Mouse (Mus musculus): ENCODE data around the gene Sec23ip. TPM values are rescaled to one million over a fixed set of nuclear protein-coding genes. Genes with fewer than 3 reads are reported as not detected.

Gene Sec23ip
- total RNA-seq, 4 experiments from 2014 or later: 34.3 to 41.5 (median 34.8) TPM

GRCm38 (mm10) chr7:128777201-128777600 lies 32.5 kb downstream of the Sec23ip start:
- no peak for DNase-seq (ENCODE audit: low spot score in 2 of 2)

DNA sequence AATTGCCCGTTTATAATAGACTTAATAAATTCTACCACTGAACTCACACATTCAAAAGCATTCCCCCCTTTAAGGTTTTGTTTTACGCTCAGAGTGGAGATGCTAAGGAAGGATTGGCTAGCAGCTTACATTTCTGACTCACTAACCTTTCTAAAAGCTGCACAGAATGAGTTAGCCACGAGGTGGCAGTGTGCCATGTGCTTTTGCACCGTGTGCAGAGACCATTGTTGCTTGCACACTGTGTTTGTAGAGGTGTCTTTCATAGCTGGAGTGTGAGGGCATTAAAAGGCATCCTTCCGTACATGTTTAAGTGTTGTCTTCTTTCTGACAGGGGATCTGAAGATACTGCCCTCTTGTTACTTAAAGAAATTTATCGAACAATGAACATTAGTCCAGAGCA lies 34.6 kb downstream of the Sec23ip start:
- DNase-seq (ENCODE audit: low spot score in 2 of 2): no peak

- DNase-seq (ENCODE audit: low spot score in 2 of 2): no peak
These were observed 37.1 kb downstream of the Sec23ip start for GRCm38 (mm10) chr7:128781846-128782245.

- DNase-seq (ENCODE audit: low spot score in 2 of 2): no peak
These were observed 45.3 kb downstream of the Sec23ip start for GRCm38 (mm10) chr7:128790045-128790444.

- no peak for DNase-seq (ENCODE audit: low spot score in 2 of 2)
These were observed 48.7 kb downstream of the Sec23ip start for GRCm38 (mm10) chr7:128793464-128793863.

DNA sequence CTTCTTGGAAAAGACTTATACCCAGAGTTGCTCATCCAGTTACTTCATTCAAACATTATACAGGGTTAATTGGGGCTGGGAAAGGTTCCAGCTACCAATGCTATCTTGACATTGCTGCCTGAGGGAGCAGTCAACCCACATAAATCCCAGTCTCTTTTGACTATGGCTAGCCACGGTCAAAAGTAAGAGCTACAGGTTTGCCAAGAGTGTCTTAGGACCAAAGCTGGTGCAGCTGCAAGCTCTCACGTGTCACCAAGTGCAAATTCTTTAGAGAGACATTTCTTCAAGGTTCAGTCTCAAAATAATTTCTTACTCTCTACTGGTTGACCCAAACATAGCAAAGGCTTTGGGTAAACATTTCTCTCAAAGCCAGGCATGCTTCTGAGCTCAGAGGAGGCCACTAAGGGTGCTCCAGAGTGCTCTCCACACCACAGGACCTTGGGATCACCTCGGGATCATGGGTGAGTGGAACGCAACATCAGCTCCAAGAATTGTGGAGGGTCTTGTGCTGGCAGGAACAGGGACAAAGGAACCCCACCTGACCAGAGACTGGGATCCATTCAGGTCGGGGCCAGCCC lies 80.3 kb downstream of the Sec23ip start:
- no peak for DNase-seq (ENCODE audit: low spot score in 2 of 2)

DNA sequence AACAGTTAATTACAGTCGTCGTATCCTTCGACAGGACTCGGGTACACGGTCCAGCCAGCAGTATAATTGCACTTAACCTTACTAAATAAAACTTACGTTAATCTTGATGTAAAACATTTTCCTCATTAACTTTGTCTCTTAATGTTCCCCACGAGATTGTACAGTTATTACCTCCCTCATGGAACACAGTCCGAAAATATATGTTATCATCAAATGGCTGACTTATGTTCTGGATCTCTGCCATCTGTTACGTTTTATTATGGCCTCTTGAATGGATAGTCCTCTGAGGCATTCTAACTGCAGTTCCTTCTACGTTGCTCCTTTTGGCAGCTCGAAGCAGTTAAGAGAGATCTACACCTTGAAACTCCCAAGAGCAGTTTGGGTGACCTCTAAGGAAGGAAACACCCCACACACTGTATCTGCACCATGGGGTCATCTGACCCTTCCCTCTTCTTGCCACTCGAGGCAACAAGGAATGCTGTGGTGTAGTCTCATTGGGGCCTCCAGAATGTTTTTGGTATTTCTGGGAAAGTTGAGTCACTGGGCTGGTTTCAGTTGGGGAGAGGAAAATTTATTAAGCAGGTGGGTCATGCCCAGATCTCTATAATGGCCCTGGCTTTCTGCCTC lies 87.8 kb downstream of the Sec23ip start:
- no peak for DNase-seq (ENCODE audit: low spot score in 2 of 2)

- DNase-seq (ENCODE audit: low spot score in 2 of 2): no peak
These were observed 88.5 kb downstream of the Sec23ip start for GRCm38 (mm10) chr7:128833196-128833595.

Small RNA genes lying within 50 kb of the gene (microRNA-seq; reads per million reads assigned to microRNA genes)
- 0 reads per million in 2 experiments for gene Gm25778

Other genes starting within 250 kb of the Sec23ip start
- 10 to 100 TPM in 1 of 4 experiments, 1 to 10 TPM in 3; 8.2 to 10.2 (median 9.3) TPM for gene Bag3, start 221.3 kb upstream of the Sec23ip start, total RNA-seq (2022)
- gene Inpp5f, start 133.6 kb upstream of the Sec23ip start, total RNA-seq (2022): 100 to 1,000 TPM; 103 to 109 (median 107) TPM
- 10 to 100 TPM; 24.4 to 26.8 (median 25.6) TPM for gene Mcmbp, start 4.4 kb upstream of the Sec23ip start, total RNA-seq (2022)

All from left cerebral cortex, adult 8-10 months (tissue).